Comparison of ENCODE assay signal across 20 mouse cellular contexts in genomic region chr2:167897896-167898295, GRCm38 (mm10). TPM values are rescaled to one million over a fixed set of nuclear protein-coding genes. Genes with fewer than 3 reads are reported as not detected.
DNase-seq lines count a peak whose midpoint lies in the region; TF ChIP-seq lines count a peak whose summit lies in the region.
"Had no signal": no experiment of that assay in that cellular context is flagged by ENCODE, and none has a peak within 500 bp of the region (broad histone marks: within the 10 kb centered on the region; RNA-seq: fewer than 3 reads in every experiment).

No protein-coding gene starts in this region.

- TF ChIP-seq CTCF in layer of hippocampus, adult 2 months (conservative IDR thresholded peaks at IDR 0.05) = no peak

- H3K27ac ChIP-seq in layer of hippocampus, adult 2 months = no peak overlapping the region
- H3K27ac ChIP-seq: embryonic facial prominence, embryonic 10.5 days; forebrain, embryonic 13.5 days; heart, embryonic 13.5 days had no signal

- DNase-seq in frontal cortex, postnatal 36 days (ENCODE audit: low spot score in 2 of 2) = peak; percentile 31 to 33
- DNase-seq in frontal cortex, postnatal 25 days (ENCODE audit: low spot score in 2 of 2) = no peak
- peak; percentile 20 for DNase-seq in right cerebral cortex, adult 18-20 months
- DNase-seq in right cerebral cortex, postnatal 36 days (ENCODE audit: low spot score in 2 of 2) = no peak
- peak; percentile 49 to 64 for DNase-seq in layer of hippocampus, adult 2 months (ENCODE audit: low spot score in 2 of 2)
- DNase-seq in layer of hippocampus, postnatal 14 days (ENCODE audit: low spot score in 2 of 2) = peak; percentile 51 to 69
- no peak for DNase-seq in embryo, embryonic 11 days
- no peak for DNase-seq in adrenal gland, adult (ENCODE audit: inconsistent age in 2 of 2, low spot score in 1 of 2)
- DNase-seq: adrenal gland, postnatal 10 days; B cell, adult 2 months; cerebellum, adult 11-12 months; cerebellum, adult 9-10 months; cerebellum, postnatal 25 days; forebrain, postnatal 0 days; gastrocnemius, postnatal 36 days; heart, adult 11 months; heart, postnatal 36 days had no signal

- no peak overlapping the region for H3K4me3 ChIP-seq in layer of hippocampus, adult 2 months
- H3K4me3 ChIP-seq: embryonic facial prominence, embryonic 10.5 days; forebrain, embryonic 13.5 days; heart, embryonic 13.5 days had no signal

RNA-seq across cellular contexts. Expression of gene Ptpn1, which starts 34.0 kb away (rescaled TPM):
- total RNA-seq in layer of hippocampus, adult 2 months (2021) = 10 to 100 TPM; 56.3 to 64.4 TPM
- 10 to 100 TPM; 65.4 to 67.7 TPM for total RNA-seq in layer of hippocampus, postnatal 14 days (2021)

Comparison
In these comparisons a context has a peak if more than half of its experiments do, and no peak if none do; other contexts are left out.
1. DNase-seq: peak in frontal cortex, postnatal 36 days (2 of 2), right cerebral cortex, adult 18-20 months (single experiment), layer of hippocampus, adult 2 months (2 of 2) and layer of hippocampus, postnatal 14 days (2 of 2); none in frontal cortex, postnatal 25 days (0 of 2), right cerebral cortex, postnatal 36 days (0 of 2), embryo, embryonic 11 days (single experiment) and adrenal gland, adult (0 of 2).